Mouse (Mus musculus): Measurements from ENCODE around the gene Catsperz. TPM values are rescaled to one million over a fixed set of nuclear protein-coding genes. Genes with fewer than 3 reads are reported as not detected.
A peak's percentile ranks its signal among the peaks of the same experiment; 100 is the strongest.

Gene Catsperz
- polyA plus RNA-seq, 1 experiment from 2014 or later, result 0.73 TPM

- Histone ChIP-seq H3K36me3 (peaks cover 5% of the 10 kb centered on the region; the same call in 1 of the 2 replicates), H3K4me3 (replicated peaks) (peak within 1 kb of the TSS; percentile 85), H3K27ac (peak within 1 kb of the TSS; percentile 87), H3K9ac (peak within 1 kb of the TSS; percentile 86), H3K9me3 (replicated peaks) (no peaks in the 10 kb centered on the region), H3K4me1 (replicated peaks) (peaks cover 78% of the 10 kb centered on the region), H3K27me3 (peaks cover 37% of the 10 kb centered on the region), H3K4me2 (peak within 1 kb of the TSS; percentile 100)
- WGBS (ENCODE audit: insufficient replicate concordance), result 1% methylated on average over 65 of the region's 66 CpGs
- ATAC-seq (ENCODE audit: low read depth), result peak; percentile 94
- peak; percentile 100 for DNase-seq
Observed at GRCm38 (mm10) chr19:6921647-6922567, 3.3 kb downstream of the Catsperz start, which contains the start of gene Esrra. Esrra (minus strand) TSS chr19:6921813.

- DNase-seq (peak; percentile 49), ATAC-seq (ENCODE audit: low read depth) (no peak)
- H3K4me2 ChIP-seq, result peak overlapping the region; percentile 100
- peak overlapping the region; percentile 86 for H3K9ac ChIP-seq
- peaks cover 7% of the 10 kb centered on the region; the same call in 1 of the 2 replicates for H3K36me3 ChIP-seq
- H3K9me3 ChIP-seq (replicated peaks), result no peaks in the 10 kb centered on the region
- peak overlapping the region; percentile 85 for H3K4me3 ChIP-seq (replicated peaks)
- WGBS (ENCODE audit: insufficient replicate concordance), result under 1% methylated on average over 40 of the region's 48 CpGs
- H3K27ac ChIP-seq, result peak overlapping the region; percentile 87
- H3K27me3 ChIP-seq, result peaks cover 27% of the 10 kb centered on the region
- peaks cover 79% of the 10 kb centered on the region for H3K4me1 ChIP-seq (replicated peaks)
Observed at GRCm38 (mm10) chr19:6920741-6921636, 4.2 kb downstream of the Catsperz start.

- Histone ChIP-seq H3K27me3 (peaks cover 19% of the 10 kb centered on the region), H3K9ac (peak overlapping the region; percentile 86), H3K4me1 (replicated peaks) (peaks cover 79% of the 10 kb centered on the region), H3K4me3 (replicated peaks) (peak overlapping the region; percentile 85), H3K36me3 (peaks cover 7% of the 10 kb centered on the region; the same call in 1 of the 2 replicates), H3K9me3 (replicated peaks) (no peaks in the 10 kb centered on the region), H3K27ac (peak overlapping the region; percentile 87), H3K4me2 (peak overlapping the region; percentile 100)
- no peak for ATAC-seq (ENCODE audit: low read depth)
- WGBS (ENCODE audit: insufficient replicate concordance), result 52% methylated on average over 8 of the region's 8 CpGs
- no peak for DNase-seq
Observed at GRCm38 (mm10) chr19:6919876-6920740, 5.1 kb downstream of the Catsperz start.

- H3K36me3 ChIP-seq, result peaks cover 7% of the 10 kb centered on the region; the same call in 1 of the 2 replicates
- peak overlapping the region; percentile 100; the same call in 1 of the 2 replicates for H3K4me2 ChIP-seq
- H3K27me3 ChIP-seq, result peaks cover 12% of the 10 kb centered on the region
- H3K9ac ChIP-seq, result 0 out of 2 replicates have a peak overlapping the region, but pooled peaks have one; percentile 86
- no peak overlapping the region for H3K4me3 ChIP-seq (replicated peaks)
- no peaks in the 10 kb centered on the region for H3K9me3 ChIP-seq (replicated peaks)
- H3K4me1 ChIP-seq (replicated peaks), result peaks cover 77% of the 10 kb centered on the region
- no peak for ATAC-seq (ENCODE audit: low read depth)
- DNase-seq, result no peak
- H3K27ac ChIP-seq, result 0 out of 2 replicates have a peak overlapping the region, but pooled peaks have one; percentile 87
Observed at GRCm38 (mm10) chr19:6919431-6919830, 5.7 kb downstream of the Catsperz start.

- H3K4me3 ChIP-seq (replicated peaks), result no peak overlapping the region
- no peak overlapping the region for H3K4me2 ChIP-seq
- H3K27ac ChIP-seq, result no peak overlapping the region
- ATAC-seq (ENCODE audit: low read depth), result no peak
- H3K9me3 ChIP-seq (replicated peaks), result no peaks in the 10 kb centered on the region
- peaks cover 15% of the 10 kb centered on the region for H3K36me3 ChIP-seq
- H3K9ac ChIP-seq, result no peak overlapping the region
- H3K4me1 ChIP-seq (replicated peaks), result peaks cover 84% of the 10 kb centered on the region
- no peak for DNase-seq
- WGBS (ENCODE audit: insufficient replicate concordance), result 75% methylated on average over 4 of the region's 4 CpGs
- H3K27me3 ChIP-seq, result peaks cover under 1% of the 10 kb centered on the region
Observed at GRCm38 (mm10) chr19:6918321-6918720, 6.9 kb downstream of the Catsperz start.

DNA sequence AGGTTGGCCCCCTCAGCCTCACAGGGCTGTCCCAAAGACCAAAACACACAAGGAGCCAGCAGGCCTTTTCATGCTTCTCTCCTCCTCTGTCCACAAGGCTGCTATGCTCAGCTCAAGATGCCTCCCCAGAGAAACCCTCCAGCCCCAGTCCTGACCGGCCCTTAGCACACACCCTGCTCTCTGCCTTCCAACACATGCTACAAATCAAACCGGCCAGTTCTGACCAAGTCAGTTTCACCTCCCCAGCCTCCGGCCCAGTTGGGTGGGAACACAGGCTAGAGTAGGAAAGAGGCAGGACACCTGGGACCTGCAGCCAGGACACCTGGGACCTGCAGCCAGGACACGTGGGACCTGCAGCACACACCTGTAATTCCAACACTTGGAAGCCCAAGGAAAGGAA lies 8.7 kb downstream of the Catsperz start:
- no peak for ATAC-seq (ENCODE audit: low read depth)
- no peak for DNase-seq
- Histone ChIP-seq H3K36me3 (peaks cover 33% of the 10 kb centered on the region), H3K9me3 (replicated peaks) (no peaks in the 10 kb centered on the region), H3K4me3 (replicated peaks) (no peak overlapping the region), H3K4me2 (no peak overlapping the region), H3K9ac (peak overlapping the region; percentile 49; the same call in 1 of the 2 replicates), H3K27me3 (no peaks in the 10 kb centered on the region), H3K27ac (peak overlapping the region; percentile 73), H3K4me1 (replicated peaks) (peaks cover 81% of the 10 kb centered on the region)
- 76% methylated on average over 4 of the region's 4 CpGs for WGBS (ENCODE audit: insufficient replicate concordance)

DNA sequence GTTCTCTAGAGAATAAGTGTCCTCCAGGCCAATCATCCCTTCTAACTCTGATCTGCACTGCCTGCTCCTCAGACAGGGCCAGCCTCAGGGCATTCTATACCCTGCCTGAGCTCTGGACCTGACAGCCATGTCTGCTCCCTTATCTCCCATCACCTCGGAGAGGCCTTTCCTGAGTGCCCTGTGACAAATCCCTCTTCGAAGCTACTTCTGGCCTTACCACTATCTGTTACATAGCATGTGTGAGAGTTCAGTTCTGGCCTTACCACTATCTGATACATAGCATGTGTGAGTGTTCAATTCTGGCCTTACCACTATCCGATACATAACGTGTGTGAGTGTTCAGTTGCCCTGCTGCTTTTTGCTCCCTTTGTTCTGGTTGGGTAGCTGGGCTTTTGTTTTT lies 9.9 kb downstream of the Catsperz start:
- H3K4me3 ChIP-seq (replicated peaks), result no peak overlapping the region
- no peak overlapping the region for H3K4me2 ChIP-seq
- H3K9ac ChIP-seq, result 0 out of 2 replicates have a peak overlapping the region, but pooled peaks have one; percentile 18
- H3K36me3 ChIP-seq, result peaks cover 39% of the 10 kb centered on the region
- no peak for DNase-seq
- WGBS (ENCODE audit: insufficient replicate concordance), result 13% methylated on average over 4 of the region's 4 CpGs
- H3K9me3 ChIP-seq (replicated peaks), result no peaks in the 10 kb centered on the region
- ATAC-seq (ENCODE audit: low read depth), result peak; percentile 64
- no peaks in the 10 kb centered on the region for H3K27me3 ChIP-seq
- peaks cover 79% of the 10 kb centered on the region for H3K4me1 ChIP-seq (replicated peaks)
- H3K27ac ChIP-seq, result peak overlapping the region; percentile 73

DNA sequence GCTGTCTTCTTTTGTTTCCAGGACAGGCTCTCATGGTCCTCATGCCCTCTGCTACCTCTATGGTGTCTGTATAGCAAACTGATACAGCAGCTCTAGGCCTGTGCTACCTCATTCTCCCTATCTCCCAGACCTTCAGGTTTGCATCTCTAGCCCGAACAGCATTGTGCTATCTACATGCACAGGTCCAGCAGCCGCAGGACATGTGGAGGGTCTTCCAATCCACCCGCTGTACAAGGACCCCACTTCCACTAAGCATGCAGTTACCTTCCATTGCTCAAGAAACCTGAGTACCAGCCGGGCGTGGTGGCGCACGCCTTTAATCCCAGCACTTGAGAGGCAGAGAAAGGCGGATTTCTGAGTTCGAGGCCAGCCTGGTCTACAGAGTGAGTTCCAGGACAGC lies 10.6 kb downstream of the Catsperz start:
- Histone ChIP-seq H3K27ac (peak overlapping the region; percentile 39; the same call in 1 of the 2 replicates), H3K4me3 (replicated peaks) (no peak overlapping the region), H3K4me1 (replicated peaks) (peaks cover 72% of the 10 kb centered on the region), H3K36me3 (peaks cover 39% of the 10 kb centered on the region), H3K9me3 (replicated peaks) (no peaks in the 10 kb centered on the region), H3K27me3 (no peaks in the 10 kb centered on the region), H3K4me2 (no peak overlapping the region), H3K9ac (no peak overlapping the region)
- WGBS (ENCODE audit: insufficient replicate concordance), result 78% methylated on average over 9 of the region's 9 CpGs
- ATAC-seq (ENCODE audit: low read depth) (no peak), DNase-seq (no peak)

DNA sequence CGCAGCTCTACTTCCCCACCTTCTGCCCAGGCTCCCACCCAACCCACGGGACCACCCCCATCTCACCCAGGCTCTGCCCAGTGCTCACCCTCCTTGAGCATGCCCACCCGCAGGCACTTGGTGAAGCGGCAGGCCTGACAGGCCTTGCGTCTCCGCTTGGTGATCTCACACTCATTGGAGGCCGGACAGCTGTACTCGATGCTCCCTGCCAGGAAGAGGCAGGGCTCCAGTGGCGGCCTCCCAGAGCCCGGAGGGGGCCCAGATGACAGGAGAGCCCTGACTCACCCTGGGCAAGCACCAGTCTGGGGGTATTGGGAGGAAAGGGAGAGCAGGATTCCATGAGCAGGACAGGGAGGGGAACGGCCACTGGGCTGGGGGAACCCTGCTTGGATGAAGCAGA lies 11.2 kb downstream of the Catsperz start:
- Histone ChIP-seq H3K27ac (peak overlapping the region; percentile 39), H3K9ac (no peak overlapping the region), H3K36me3 (peaks cover 39% of the 10 kb centered on the region), H3K4me1 (replicated peaks) (peaks cover 70% of the 10 kb centered on the region), H3K9me3 (replicated peaks) (no peaks in the 10 kb centered on the region), H3K4me3 (replicated peaks) (no peak overlapping the region), H3K4me2 (no peak overlapping the region), H3K27me3 (no peaks in the 10 kb centered on the region)
- 78% methylated on average over 11 of the region's 11 CpGs for WGBS (ENCODE audit: insufficient replicate concordance)
- ATAC-seq (ENCODE audit: low read depth), result no peak
- DNase-seq, result no peak

DNA sequence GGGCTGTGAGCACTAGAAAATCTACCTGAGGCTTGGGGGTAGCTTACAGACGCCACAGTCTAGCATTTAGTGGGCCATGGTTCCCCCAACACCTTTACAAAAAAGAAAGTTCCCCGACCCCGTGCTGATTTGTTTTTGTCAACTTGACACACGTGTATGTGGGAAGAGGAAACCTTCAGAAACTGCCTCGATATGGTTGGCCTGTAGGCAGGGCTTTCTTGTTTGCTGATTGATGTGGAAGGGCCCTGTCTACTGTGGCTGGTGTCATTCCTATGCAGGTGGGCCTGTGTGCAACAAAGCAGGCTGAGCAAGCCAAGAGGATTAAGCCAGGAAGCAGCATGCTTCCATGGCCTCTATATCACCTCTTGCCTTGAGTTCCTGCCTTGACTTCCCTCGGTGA lies 12.1 kb downstream of the Catsperz start:
- Histone ChIP-seq H3K9me3 (replicated peaks) (no peaks in the 10 kb centered on the region), H3K27me3 (no peaks in the 10 kb centered on the region), H3K4me1 (replicated peaks) (peaks cover 71% of the 10 kb centered on the region), H3K4me2 (no peak overlapping the region), H3K36me3 (peaks cover 36% of the 10 kb centered on the region), H3K4me3 (replicated peaks) (no peak overlapping the region), H3K27ac (no peak overlapping the region), H3K9ac (no peak overlapping the region)
- 75% methylated on average over 6 of the region's 6 CpGs for WGBS (ENCODE audit: insufficient replicate concordance)
- DNase-seq (no peak), ATAC-seq (ENCODE audit: low read depth) (no peak)
